Mouse (Mus musculus): ENCODE measurements at regions not wholly inside any gene's neighbourhood (a gene's known extent, or its start where the extent isn't known, plus 50 kb on each side); places are given as distances from the start of the nearest gene placed in this dataset.
A peak's percentile ranks its signal among the peaks of the same experiment; 100 is the strongest.

DNA sequence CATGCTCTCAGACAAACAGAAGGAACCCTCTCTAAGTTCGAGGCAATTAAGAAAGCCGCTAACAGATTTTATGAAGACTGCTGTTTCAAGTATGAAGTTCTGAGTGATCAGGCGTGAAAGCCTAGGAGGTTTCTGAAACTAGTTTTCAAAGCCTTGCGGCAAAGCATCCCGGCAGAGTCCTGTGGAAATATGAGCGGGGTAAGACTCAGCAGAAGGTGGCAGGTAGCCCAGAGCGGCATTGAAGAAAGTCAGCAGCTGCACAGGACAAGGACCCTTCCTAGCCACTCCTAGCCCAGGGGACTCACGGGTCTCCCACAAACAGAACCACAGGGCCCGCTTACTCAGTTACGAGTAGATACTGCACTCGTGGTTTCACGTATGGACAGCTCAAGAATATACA lies 54.8 kb upstream of the Zfp280d start:
- TF ChIP-seq CTCF (IDR thresholded peaks at IDR 0.05; ENCODE audit: low read depth) (no peak), EP300 (IDR thresholded peaks at IDR 0.05; ENCODE audit: low read depth) (no peak)
- H3K36me3 ChIP-seq (replicated peaks; ENCODE audit: insufficient read depth, low read length), result no peaks in the 10 kb centered on the region

GRCm38 (mm10) chr9:72221333-72221732 lies 53.3 kb upstream of the Zfp280d start:
- ATAC-seq (no peak), DNase-seq (no peak)
- H3K27me3 ChIP-seq (ENCODE audit: insufficient read depth, low read length), result no peaks in the 10 kb centered on the region
- no peak overlapping the region for H3K9ac ChIP-seq (replicated peaks)
- no peak overlapping the region for H3K27ac ChIP-seq (ENCODE audit: low read depth)
- H3K9me3 ChIP-seq (ENCODE audit: low read length), result no peaks in the 10 kb centered on the region
- 81% methylated on average over 5 of the region's 5 CpGs for whole genome bisulfite sequencing (ENCODE audit: insufficient replicate concordance)
- no peak overlapping the region for H3K4me3 ChIP-seq (ENCODE audit: low read depth, low read length)
- H3K4me2 ChIP-seq (ENCODE audit: low read depth, low read length), result no peak overlapping the region
- H3K4me1 ChIP-seq (ENCODE audit: insufficient read depth), result no peaks in the 10 kb centered on the region
- TF ChIP-seq EP300 (IDR thresholded peaks at IDR 0.05; ENCODE audit: low read depth), result no peak
- TF ChIP-seq CTCF (IDR thresholded peaks at IDR 0.05; ENCODE audit: low read depth), result peak; percentile 47
- H3K36me3 ChIP-seq (replicated peaks; ENCODE audit: insufficient read depth, low read length), result no peaks in the 10 kb centered on the region

More for the DNA sequence above, 54.8 kb upstream of the Zfp280d start:
- ATAC-seq (no peak), DNase-seq (no peak)
- no peak overlapping the region for H3K27ac ChIP-seq (ENCODE audit: low read depth)
- 82% methylated on average over 12 of the region's 12 CpGs for WGBS (ENCODE audit: insufficient replicate concordance)
- no peak overlapping the region for H3K9ac ChIP-seq (replicated peaks)
- no peak overlapping the region for H3K4me3 ChIP-seq (ENCODE audit: low read depth, low read length)
- no peak overlapping the region for H3K4me2 ChIP-seq (ENCODE audit: low read depth, low read length)
- H3K4me1 ChIP-seq (ENCODE audit: insufficient read depth), result no peaks in the 10 kb centered on the region
- H3K9me3 ChIP-seq (ENCODE audit: low read length), result no peaks in the 10 kb centered on the region
- H3K27me3 ChIP-seq (ENCODE audit: insufficient read depth, low read length), result no peaks in the 10 kb centered on the region

Data from liver, postnatal 0 days (tissue).